Mouse (Mus musculus): Measurements from ENCODE around the gene Ntn4.

Ntn4 gene

GRCm38 (mm10) chr10:93736114-93736645 lies 95.7 kb downstream of the Ntn4 start:
- no peak for DNase-seq

DNA sequence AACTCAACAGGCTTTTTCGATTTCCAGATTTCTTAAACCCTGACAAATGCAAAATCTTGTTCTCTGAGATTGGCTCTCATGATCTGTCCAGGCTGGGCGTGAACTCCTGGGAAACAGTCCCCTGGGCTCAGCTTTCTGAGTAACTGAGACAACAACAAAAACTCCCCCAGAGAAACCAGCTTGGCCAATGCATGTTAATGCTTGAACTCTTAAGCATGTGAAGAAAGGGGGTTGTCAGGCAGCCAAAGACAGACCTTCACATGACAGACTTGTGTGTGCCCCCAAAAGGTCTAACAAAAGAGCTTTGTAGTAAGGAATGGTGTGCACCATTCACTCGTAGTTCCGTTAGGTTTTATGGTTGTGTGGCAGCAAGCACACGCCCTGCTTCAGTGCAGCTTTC lies 96.6 kb downstream of the Ntn4 start:
- no peak for DNase-seq

GRCm38 (mm10) chr10:93741446-93742096 lies 101.1 kb downstream of the Ntn4 start:
- DNase-seq = no peak

- no peak for DNase-seq
Observed at GRCm38 (mm10) chr10:93742097-93742446, 101.6 kb downstream of the Ntn4 start.

GRCm38 (mm10) chr10:93742598-93742997 lies 102.1 kb downstream of the Ntn4 start:
- no peak for DNase-seq

- DNase-seq = no peak
Observed at GRCm38 (mm10) chr10:93749267-93750192, 109.0 kb downstream of the Ntn4 start.

GRCm38 (mm10) chr10:93751302-93751701 lies 110.8 kb downstream of the Ntn4 start:
- no peak for DNase-seq

DNA sequence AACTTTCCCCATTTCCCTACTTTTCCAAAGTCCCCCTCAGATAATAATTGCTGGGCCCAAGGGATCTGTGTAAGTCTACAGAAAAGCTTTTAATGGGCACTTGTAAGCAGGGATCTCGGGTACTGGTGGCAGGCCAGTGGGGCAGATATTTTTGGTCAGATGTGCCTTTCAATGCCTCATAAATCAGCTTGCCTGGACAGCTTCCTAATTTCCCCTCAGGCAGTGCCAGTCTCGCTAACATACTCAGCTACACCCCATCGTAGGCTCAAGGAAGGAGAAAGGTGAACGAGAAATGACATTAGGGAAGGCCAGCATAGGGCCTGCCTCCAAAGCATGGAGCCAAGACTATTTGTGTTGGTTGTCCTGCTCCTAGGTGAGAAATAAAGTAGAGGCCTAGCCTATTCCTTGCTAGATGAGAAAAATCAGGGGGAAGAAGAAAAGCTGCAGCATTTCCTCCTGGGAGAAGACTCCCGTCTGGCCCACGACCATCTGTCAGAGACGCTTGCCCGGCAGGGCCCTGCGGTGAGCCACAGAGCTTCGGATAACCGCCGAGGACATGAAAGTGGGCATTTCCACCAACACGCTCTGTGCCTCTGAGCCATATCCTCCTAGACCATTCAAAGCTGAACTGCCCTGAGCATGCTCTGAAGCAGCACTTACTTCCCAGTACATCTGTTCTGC lies 113.4 kb downstream of the Ntn4 start:
- DNase-seq = no peak

DNA sequence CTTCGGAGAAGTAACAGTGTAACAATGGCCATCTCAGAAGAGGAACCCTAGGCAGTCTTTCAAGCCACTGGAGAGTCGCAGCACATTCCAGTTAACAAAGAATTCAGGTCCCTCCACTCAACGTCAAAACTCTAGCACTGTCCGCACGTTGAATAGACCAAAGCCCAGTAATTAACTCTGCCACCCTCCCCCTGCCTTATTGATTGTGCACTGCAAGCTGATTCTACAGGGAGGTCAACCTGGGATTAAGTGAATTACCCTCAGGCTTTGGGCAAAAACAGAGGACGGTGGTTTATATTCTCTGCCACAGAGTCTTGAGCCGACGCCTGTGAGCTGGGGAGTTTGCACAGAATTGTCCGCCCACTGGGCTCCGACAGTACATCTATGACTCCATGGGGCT lies 115.7 kb downstream of the Ntn4 start:
- no peak for DNase-seq

GRCm38 (mm10) chr10:93759644-93760043 lies 119.2 kb downstream of the Ntn4 start:
- DNase-seq = no peak

DNA sequence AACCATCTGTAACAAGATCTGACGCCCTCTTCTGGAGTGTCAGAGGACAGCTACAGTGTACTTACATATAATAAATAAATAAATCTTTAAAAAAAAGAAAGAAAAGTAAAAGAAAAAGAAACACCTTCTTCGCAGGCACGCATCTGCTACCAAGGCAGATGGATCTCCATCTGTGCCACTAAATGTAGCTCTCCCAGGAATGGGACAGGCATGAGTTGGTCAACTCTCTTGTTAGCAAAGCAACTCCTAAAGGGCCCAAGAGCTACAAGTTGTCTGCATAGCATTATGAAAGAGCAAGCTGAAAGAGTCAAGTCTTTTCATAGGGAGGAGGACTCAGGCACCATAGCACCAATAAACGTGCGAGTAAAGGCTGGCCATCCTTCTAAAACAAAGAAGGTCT lies 119.9 kb downstream of the Ntn4 start:
- DNase-seq = no peak

GRCm38 (mm10) chr10:93763074-93763473 lies 122.6 kb downstream of the Ntn4 start:
- peak; percentile 63 to 66 for DNase-seq

DNA sequence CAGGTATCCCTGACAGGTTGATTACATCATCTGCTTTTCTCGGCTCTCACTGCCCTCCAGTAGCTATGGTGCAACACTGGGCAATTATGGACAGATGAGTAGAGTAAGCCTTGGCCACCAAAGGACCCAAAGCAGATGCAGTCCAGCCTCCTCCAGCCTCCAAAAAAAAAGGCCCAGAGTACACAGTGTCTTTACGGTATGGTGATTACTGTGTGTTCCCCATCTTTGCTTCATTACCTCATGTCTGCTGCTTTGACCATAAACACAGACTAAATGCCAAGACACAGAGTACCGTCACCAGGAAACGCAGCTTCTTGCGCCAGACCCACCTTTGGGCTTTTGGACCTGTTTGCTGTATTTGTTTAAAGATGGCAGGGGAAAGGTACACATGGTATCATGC lies 125.7 kb downstream of the Ntn4 start:
- DNase-seq = no peak

DNA sequence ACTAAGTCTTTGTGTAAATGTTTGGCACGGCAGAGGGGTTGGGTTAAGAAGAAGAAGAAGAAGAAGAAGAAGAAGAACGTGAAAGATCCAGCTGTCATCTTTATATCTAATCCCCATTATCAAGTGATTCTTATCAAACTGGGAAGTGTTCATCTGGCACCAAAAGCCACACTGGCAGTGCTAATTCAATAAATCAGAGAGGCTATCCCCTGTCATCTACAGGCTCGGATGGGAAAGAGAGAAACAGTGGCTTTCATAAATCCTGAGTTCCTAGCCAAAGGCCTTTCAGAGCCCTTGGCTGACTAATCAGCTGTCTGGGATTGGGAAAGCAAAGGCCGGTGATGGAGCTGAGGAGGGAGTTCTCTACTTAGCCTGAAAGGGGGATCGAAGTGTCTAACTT lies 126.8 kb downstream of the Ntn4 start:
- DNase-seq = no peak

DNA sequence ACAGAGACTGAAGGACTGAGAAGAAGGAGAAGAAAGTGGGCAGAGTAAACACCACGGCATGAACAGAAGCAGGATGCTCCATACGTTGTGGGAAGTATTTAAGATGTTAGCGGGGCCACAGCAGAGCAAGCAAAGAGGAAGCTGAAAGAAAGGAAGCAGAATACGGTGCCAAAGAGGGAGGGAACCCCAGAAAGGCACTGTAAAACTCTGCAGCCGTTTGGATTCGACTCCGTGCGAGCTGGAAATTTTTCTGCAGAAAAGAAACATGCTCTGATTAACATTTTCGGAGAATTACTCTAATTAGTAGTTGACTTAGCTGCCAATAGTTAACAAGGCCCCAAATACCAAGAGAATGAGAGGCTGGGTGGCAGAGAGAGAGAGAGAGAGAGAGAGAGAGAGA lies 127.7 kb downstream of the Ntn4 start:
- DNase-seq = no peak

DNA sequence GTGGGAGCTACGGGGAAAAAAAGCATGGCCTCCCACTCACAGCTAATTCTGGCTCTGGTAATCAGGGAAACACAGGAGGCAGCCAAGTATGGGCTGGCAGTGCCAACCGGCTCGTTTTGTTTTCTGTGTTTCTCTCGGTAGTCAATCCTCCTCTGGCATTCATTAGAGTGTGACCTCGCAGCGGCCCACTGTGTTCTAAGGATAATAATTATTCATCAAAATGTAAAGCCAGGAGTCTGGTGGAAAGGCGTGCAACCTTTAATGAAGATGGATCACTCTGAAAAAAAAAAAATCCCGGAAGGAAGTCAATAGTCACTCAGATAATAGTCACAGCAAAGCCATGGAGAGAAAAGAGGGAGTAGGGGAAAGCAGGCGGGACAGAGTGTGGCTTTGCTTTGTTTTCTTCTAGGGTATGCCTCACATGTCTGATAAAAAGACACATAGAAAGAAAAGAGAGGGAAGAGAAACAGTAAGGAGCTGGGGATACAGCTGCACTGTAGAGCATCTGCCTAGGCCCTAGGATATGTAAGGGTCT lies 131.5 kb downstream of the Ntn4 start:
- DNase-seq = no peak

GRCm38 (mm10) chr10:93772492-93772891 lies 132.0 kb downstream of the Ntn4 start:
- DNase-seq = no peak

GRCm38 (mm10) chr10:93776731-93777151 lies 136.3 kb downstream of the Ntn4 start:
- no peak for DNase-seq

- DNase-seq = peak; percentile 15 to 25
Observed at GRCm38 (mm10) chr10:93777372-93777771, 136.9 kb downstream of the Ntn4 start.

DNA sequence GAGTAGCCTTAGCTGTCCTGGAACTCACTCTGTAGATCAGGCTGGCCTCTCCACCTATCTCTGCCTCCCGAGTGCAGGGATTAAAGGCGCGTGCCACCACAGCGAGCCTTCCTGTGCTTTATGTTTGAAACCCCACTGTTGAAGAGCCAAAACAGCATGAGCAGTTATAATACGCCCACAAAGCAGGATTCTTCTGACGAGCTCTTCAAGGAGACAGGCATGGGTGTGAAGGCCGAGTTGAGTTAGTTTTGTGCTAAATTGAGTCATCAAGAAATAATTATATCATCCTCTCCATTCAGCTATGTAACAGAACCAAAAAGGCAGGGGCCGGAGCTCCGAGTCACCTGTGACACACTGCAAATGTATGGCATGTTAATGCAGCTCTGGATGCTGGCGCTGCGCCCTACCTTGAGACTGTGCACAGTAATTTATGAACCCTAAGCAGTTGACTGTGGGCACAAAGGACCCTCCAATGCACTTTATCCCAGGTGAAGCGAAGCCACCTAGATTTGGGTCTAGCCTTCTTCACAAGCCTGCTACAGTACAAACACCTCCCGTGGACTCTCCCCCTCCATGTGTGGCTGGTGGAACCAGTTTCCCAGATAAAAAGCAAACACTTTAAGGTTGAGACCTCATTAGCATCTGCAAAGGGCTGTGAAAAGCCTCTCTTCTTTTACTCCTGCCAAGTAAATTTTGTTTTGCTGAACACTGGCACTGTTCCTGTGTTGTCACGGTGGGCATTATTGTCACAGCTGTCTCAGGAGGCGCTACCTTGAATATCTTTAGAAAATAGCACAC lies 142.9 kb downstream of the Ntn4 start:
- no peak for DNase-seq

Data from B cell, adult 2 months (primary cell).